Mouse (Mus musculus): ENCODE results near the gene Casr. TPM values are rescaled to one million over a fixed set of nuclear protein-coding genes. Genes with fewer than 3 reads are reported as not detected.

Casr gene
- total and polyA plus RNA-seq, 2 experiments from 2014 or later: 0.33 to 1.5 TPM

GRCm38 (mm10) chr16:36506827-36507226 is 55.1 kb downstream of the Casr start:
- Histone ChIP-seq H3K9ac (replicated peaks; ENCODE audit: low read length, poor library complexity, severe bottlenecking) (no peak overlapping the region), H3K4me3 (ENCODE audit: low read depth, low read length) (no peak overlapping the region), H3K36me3 (ENCODE audit: insufficient read depth, low read length) (no peaks in the 10 kb centered on the region), H3K4me1 (ENCODE audit: insufficient read depth, low read length) (no peaks in the 10 kb centered on the region), H3K4me2 (ENCODE audit: low read depth, low read length, poor library complexity, severe bottlenecking) (no peak overlapping the region), H3K27ac (ENCODE audit: low read depth, low read length) (no peak overlapping the region), H3K27me3 (ENCODE audit: insufficient read depth, low read length) (no peaks in the 10 kb centered on the region), H3K9me3 (ENCODE audit: low read length) (no peaks in the 10 kb centered on the region)
- DNase-seq (ENCODE audit: low spot score) (no peak), ATAC-seq (ENCODE audit: low FRiP score) (no peak)
- TF ChIP-seq CTCF (IDR thresholded peaks at IDR 0.05): no peak

DNA sequence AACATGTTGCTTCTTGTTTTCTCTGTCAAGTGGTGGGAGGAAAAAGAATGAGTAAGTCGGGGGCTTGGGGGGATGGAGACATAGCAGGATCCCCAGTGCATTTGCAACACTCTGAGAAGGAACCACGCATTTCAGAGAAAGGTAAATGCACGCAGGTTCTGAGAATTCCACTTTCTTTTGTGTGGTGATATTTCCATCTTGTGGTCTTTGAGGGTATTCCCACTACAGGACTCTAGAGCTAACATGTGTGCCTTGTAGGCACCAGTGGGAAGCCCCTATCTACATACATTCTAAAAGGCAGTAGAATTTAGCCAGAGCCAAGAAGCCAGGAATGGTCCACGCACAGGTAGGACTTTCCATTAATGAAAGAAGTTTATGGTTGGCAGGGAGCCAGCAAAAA is 56.0 kb downstream of the Casr start:
- no peak overlapping the region for H3K9ac ChIP-seq (replicated peaks; ENCODE audit: low read length, poor library complexity, severe bottlenecking)
- no peak overlapping the region for H3K4me3 ChIP-seq (ENCODE audit: low read depth, low read length)
- H3K36me3 ChIP-seq (ENCODE audit: insufficient read depth, low read length): no peaks in the 10 kb centered on the region
- no peaks in the 10 kb centered on the region for H3K27me3 ChIP-seq (ENCODE audit: insufficient read depth, low read length)
- ATAC-seq (ENCODE audit: low FRiP score) (0 out of 2 replicates have a peak, but pooled peaks have one; percentile 27), DNase-seq (ENCODE audit: low spot score) (peak; percentile 70)
- H3K9me3 ChIP-seq (ENCODE audit: low read length): no peaks in the 10 kb centered on the region
- WGBS: 43% methylated on average over 4 of the region's 4 CpGs
- H3K4me1 ChIP-seq (ENCODE audit: insufficient read depth, low read length): no peaks in the 10 kb centered on the region
- TF ChIP-seq CTCF (IDR thresholded peaks at IDR 0.05): peak; percentile 78
- H3K27ac ChIP-seq (ENCODE audit: low read depth, low read length): no peak overlapping the region
- no peak overlapping the region for H3K4me2 ChIP-seq (ENCODE audit: low read depth, low read length, poor library complexity, severe bottlenecking)

DNA sequence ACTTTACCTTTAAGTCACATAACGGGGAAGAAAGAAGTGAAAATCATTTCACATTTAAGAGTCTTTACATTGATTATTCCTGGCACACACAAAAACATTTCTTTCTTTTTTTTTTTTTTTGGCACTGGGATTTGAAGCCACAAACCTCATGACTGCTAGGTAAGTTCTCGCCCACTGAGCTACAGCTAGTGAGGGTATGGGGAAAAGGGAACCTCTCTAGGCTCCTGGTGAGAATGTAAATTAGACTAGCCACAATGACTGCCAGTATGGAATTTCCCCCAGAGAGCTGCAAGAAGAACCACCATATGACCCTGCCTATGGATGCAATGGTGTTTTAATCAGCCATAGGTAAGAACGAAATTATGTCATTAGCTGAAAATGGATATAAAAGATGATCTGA is 56.8 kb downstream of the Casr start:
- H3K4me2 ChIP-seq (ENCODE audit: low read depth, low read length, poor library complexity, severe bottlenecking): no peak overlapping the region
- no peaks in the 10 kb centered on the region for H3K27me3 ChIP-seq (ENCODE audit: insufficient read depth, low read length)
- no peaks in the 10 kb centered on the region for H3K4me1 ChIP-seq (ENCODE audit: insufficient read depth, low read length)
- no peak for ATAC-seq (ENCODE audit: low FRiP score)
- no peak overlapping the region for H3K9ac ChIP-seq (replicated peaks; ENCODE audit: low read length, poor library complexity, severe bottlenecking)
- WGBS: 84% methylated on average over 3 of the region's 3 CpGs
- TF ChIP-seq CTCF (IDR thresholded peaks at IDR 0.05): no peak
- no peak for DNase-seq (ENCODE audit: low spot score)
- no peaks in the 10 kb centered on the region for H3K9me3 ChIP-seq (ENCODE audit: low read length)
- no peaks in the 10 kb centered on the region for H3K36me3 ChIP-seq (ENCODE audit: insufficient read depth, low read length)
- H3K4me3 ChIP-seq (ENCODE audit: low read depth, low read length): no peak overlapping the region
- no peak overlapping the region for H3K27ac ChIP-seq (ENCODE audit: low read depth, low read length)

DNA sequence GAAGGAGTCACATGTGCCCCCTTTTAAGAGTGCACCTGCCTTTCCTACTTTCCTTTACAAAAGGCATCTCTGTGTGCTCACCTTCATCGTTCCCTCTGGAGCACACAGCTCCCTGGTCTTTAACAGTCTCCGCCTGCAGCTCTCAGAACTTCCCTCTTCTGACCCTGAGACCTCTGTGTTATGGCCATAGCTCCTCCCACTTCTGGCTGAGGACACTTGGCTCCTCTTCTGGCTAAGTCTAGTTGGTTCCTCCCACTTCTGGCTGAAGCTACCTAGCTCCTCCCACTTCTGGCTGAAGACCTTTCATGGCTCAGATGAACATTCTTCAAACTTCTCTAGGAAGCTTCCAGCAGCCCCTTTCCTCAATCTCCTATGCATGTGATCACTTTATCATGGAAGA is 59.7 kb downstream of the Casr start:
- H3K9ac ChIP-seq (replicated peaks; ENCODE audit: low read length, poor library complexity, severe bottlenecking): no peak overlapping the region
- no peaks in the 10 kb centered on the region for H3K9me3 ChIP-seq (ENCODE audit: low read length)
- no peaks in the 10 kb centered on the region for H3K27me3 ChIP-seq (ENCODE audit: insufficient read depth, low read length)
- WGBS: 82% methylated on average over 2 of the region's 2 CpGs
- no peak overlapping the region for H3K4me3 ChIP-seq (ENCODE audit: low read depth, low read length)
- no peak overlapping the region for H3K4me2 ChIP-seq (ENCODE audit: low read depth, low read length, poor library complexity, severe bottlenecking)
- H3K27ac ChIP-seq (ENCODE audit: low read depth, low read length): no peak overlapping the region
- no peak for TF ChIP-seq CTCF (IDR thresholded peaks at IDR 0.05)
- no peaks in the 10 kb centered on the region for H3K36me3 ChIP-seq (ENCODE audit: insufficient read depth, low read length)
- no peaks in the 10 kb centered on the region for H3K4me1 ChIP-seq (ENCODE audit: insufficient read depth, low read length)
- DNase-seq (ENCODE audit: low spot score) (no peak), ATAC-seq (ENCODE audit: low FRiP score) (no peak)

DNA sequence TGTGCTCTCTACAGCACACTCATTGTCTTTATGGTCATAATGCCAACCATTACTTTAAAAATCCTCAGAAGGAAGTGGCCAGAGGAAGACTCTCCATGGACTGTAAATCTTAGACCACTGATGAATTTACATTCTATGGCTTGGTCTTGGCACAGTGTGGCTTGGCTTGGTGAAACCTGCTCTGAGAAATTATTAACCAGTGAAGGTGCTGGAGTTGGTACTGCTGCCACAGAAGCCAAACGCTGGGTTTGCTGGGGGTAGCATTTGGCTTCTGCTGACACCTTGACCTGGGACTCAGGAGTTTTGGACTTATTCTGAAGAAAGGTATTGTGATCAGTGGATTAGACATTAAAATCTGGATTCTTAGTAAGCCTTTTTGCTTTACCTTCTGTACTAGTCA is 69.5 kb downstream of the Casr start:
- DNase-seq (ENCODE audit: low spot score) (no peak), ATAC-seq (ENCODE audit: low FRiP score) (no peak)
- Histone ChIP-seq H3K9me3 (ENCODE audit: low read length) (no peaks in the 10 kb centered on the region), H3K27ac (ENCODE audit: low read depth, low read length) (no peak overlapping the region), H3K9ac (replicated peaks; ENCODE audit: low read length, poor library complexity, severe bottlenecking) (no peak overlapping the region), H3K36me3 (ENCODE audit: insufficient read depth, low read length) (no peaks in the 10 kb centered on the region), H3K4me1 (ENCODE audit: insufficient read depth, low read length) (no peaks in the 10 kb centered on the region), H3K27me3 (ENCODE audit: insufficient read depth, low read length) (no peaks in the 10 kb centered on the region), H3K4me2 (ENCODE audit: low read depth, low read length, poor library complexity, severe bottlenecking) (no peak overlapping the region), H3K4me3 (ENCODE audit: low read depth, low read length) (no peak overlapping the region)
- WGBS: 89% methylated on average over 1 of the region's 1 CpGs
- no peak for TF ChIP-seq CTCF (IDR thresholded peaks at IDR 0.05)

GRCm38 (mm10) chr16:36476866-36477265 is 85.1 kb downstream of the Casr start:
- H3K27me3 ChIP-seq (ENCODE audit: insufficient read depth, low read length): no peaks in the 10 kb centered on the region
- DNase-seq (ENCODE audit: low spot score) (no peak), ATAC-seq (ENCODE audit: low FRiP score) (no peak)
- H3K36me3 ChIP-seq (ENCODE audit: insufficient read depth, low read length): no peaks in the 10 kb centered on the region
- no peaks in the 10 kb centered on the region for H3K9me3 ChIP-seq (ENCODE audit: low read length)
- no peaks in the 10 kb centered on the region for H3K4me1 ChIP-seq (ENCODE audit: insufficient read depth, low read length)
- no peak overlapping the region for H3K4me3 ChIP-seq (ENCODE audit: low read depth, low read length)
- TF ChIP-seq CTCF (IDR thresholded peaks at IDR 0.05): no peak
- no peak overlapping the region for H3K9ac ChIP-seq (replicated peaks; ENCODE audit: low read length, poor library complexity, severe bottlenecking)
- H3K27ac ChIP-seq (ENCODE audit: low read depth, low read length): no peak overlapping the region
- 86% methylated on average over 9 of the region's 9 CpGs for WGBS
- H3K4me2 ChIP-seq (ENCODE audit: low read depth, low read length, poor library complexity, severe bottlenecking): no peak overlapping the region
